Mouse (Mus musculus): ENCODE measurements around the gene Klk10. TPM values are rescaled to one million over a fixed set of nuclear protein-coding genes. Genes with fewer than 3 reads are reported as not detected.
A peak's percentile ranks its signal among the peaks of the same experiment; 100 is the strongest.

Klk10 gene
- polyA plus RNA-seq, 1 experiment from 2014 or later: not detected

DNA sequence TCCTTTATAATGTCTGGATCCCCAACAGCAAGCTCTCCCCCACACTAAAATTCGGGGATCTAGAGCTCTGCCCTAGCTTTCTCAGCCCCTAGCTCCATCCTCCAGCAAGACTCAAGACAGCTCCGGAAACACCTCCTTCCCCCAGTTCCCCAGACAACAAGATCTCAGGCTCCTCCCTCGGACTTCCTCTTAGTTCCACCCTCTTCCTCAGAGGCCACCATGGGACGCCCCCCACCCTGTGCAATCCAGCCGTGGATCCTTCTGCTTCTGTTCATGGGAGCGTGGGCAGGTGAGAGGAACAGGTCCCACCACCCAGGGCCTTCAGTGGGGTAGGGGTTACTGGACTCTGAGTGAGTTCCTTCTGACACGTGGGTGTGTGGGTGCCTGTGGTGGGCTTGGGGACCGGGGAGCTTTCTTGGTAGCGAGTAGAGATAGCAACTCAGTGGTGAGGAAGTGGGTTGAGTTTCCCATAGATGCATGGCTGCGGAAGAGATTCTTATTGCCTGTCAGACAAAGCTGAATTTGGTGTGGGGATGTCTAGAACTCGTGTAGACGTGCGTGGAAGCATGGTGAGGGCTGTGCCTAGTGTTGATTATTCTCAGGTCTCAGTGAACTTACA lies 17.1 kb downstream of the Klk10 start:
- no peaks in the 10 kb centered on the region for H3K9me3 ChIP-seq
- no peak overlapping the region for H3K27ac ChIP-seq
- H3K36me3 ChIP-seq: no peaks in the 10 kb centered on the region
- peak overlapping the region; percentile 49 for H3K4me3 ChIP-seq (replicated peaks)
- WGBS: 40% methylated on average over 13 of the region's 13 CpGs
- peak; percentile 41 for ATAC-seq
- no peak overlapping the region for H3K9ac ChIP-seq (replicated peaks)
- H3K27me3 ChIP-seq: peaks cover 45% of the 10 kb centered on the region
- H3K4me2 ChIP-seq (replicated peaks): peak overlapping the region; percentile 78
- peaks cover 17% of the 10 kb centered on the region for H3K4me1 ChIP-seq (replicated peaks)

GRCm38 (mm10) chr7:43799876-43800275 lies 19.0 kb downstream of the Klk10 start:
- no peak overlapping the region for H3K27ac ChIP-seq
- no peak for ATAC-seq
- no peak overlapping the region for H3K4me2 ChIP-seq (replicated peaks)
- H3K36me3 ChIP-seq: no peaks in the 10 kb centered on the region
- WGBS: 80% methylated on average over 7 of the region's 7 CpGs
- H3K4me1 ChIP-seq (replicated peaks): peaks cover 17% of the 10 kb centered on the region
- H3K9me3 ChIP-seq: no peaks in the 10 kb centered on the region
- H3K27me3 ChIP-seq: peaks cover 42% of the 10 kb centered on the region
- H3K9ac ChIP-seq (replicated peaks): no peak overlapping the region
- H3K4me3 ChIP-seq (replicated peaks): no peak overlapping the region

DNA sequence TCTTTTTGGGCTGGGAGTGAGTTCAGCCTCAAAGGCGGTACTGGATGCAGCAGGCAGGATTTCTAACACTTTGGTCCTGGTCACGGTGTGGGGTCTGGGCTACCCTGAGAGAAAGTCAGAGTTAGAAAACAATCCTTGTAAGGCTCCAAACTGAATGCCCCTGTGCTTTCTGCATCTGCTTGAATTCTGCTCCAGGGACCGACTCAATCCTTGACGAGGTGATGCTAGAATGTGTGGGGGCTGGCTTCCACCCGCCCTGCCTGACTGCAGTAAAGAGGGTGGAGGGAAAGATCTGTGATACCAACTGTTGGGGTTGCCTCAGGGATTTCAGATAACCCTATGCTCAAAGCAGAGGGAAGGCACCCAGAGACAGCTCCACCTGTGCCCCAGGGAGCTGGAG lies 30.2 kb downstream of the Klk10 start, which contains the start of gene Klk7:
Gene Klk7 (plus strand): TSS at position 301 of the 400 bp plus-strand sequence.
- Histone ChIP-seq H3K27me3 (no peaks in the 10 kb centered on the region), H3K36me3 (no peaks in the 10 kb centered on the region), H3K4me1 (replicated peaks) (no peaks in the 10 kb centered on the region), H3K4me3 (replicated peaks) (no peak within 1 kb of the TSS), H3K9ac (replicated peaks) (no peak within 1 kb of the TSS), H3K4me2 (replicated peaks) (no peak within 1 kb of the TSS), H3K9me3 (no peaks in the 10 kb centered on the region), H3K27ac (no peak within 1 kb of the TSS)
- WGBS: 55% methylated on average over 5 of the region's 5 CpGs
- ATAC-seq: no peak

DNA sequence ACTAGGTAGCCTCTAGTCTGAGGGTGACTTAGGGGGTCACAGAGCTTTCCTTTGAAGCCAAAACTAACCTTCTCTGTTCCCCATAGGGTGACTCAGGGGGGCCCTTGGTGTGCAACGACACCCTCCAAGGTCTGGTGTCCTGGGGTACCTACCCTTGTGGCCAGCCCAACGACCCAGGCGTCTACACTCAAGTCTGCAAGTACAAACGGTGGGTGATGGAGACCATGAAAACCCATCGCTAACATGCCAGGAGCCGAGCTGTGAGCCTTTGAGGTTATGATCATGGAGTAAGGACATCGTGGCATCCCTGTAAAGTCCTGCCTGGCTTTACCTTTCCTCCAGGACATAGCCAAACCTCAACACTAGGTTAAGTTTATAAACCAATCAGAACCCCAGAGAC lies 34.4 kb downstream of the Klk10 start:
- ATAC-seq: no peak
- 89% methylated on average over 7 of the region's 7 CpGs for WGBS
- Histone ChIP-seq H3K27me3 (no peaks in the 10 kb centered on the region), H3K4me2 (replicated peaks) (no peak overlapping the region), H3K27ac (no peak overlapping the region), H3K4me1 (replicated peaks) (no peaks in the 10 kb centered on the region), H3K4me3 (replicated peaks) (no peak overlapping the region), H3K36me3 (no peaks in the 10 kb centered on the region), H3K9ac (replicated peaks) (no peak overlapping the region), H3K9me3 (no peaks in the 10 kb centered on the region)

GRCm38 (mm10) chr7:43816746-43817145 lies 35.9 kb downstream of the Klk10 start:
- H3K4me2 ChIP-seq (replicated peaks): no peak overlapping the region
- no peaks in the 10 kb centered on the region for H3K36me3 ChIP-seq
- no peak overlapping the region for H3K4me3 ChIP-seq (replicated peaks)
- ATAC-seq: no peak
- H3K27ac ChIP-seq: no peak overlapping the region
- no peaks in the 10 kb centered on the region for H3K27me3 ChIP-seq
- no peaks in the 10 kb centered on the region for H3K4me1 ChIP-seq (replicated peaks)
- no peaks in the 10 kb centered on the region for H3K9me3 ChIP-seq
- H3K9ac ChIP-seq (replicated peaks): no peak overlapping the region

DNA sequence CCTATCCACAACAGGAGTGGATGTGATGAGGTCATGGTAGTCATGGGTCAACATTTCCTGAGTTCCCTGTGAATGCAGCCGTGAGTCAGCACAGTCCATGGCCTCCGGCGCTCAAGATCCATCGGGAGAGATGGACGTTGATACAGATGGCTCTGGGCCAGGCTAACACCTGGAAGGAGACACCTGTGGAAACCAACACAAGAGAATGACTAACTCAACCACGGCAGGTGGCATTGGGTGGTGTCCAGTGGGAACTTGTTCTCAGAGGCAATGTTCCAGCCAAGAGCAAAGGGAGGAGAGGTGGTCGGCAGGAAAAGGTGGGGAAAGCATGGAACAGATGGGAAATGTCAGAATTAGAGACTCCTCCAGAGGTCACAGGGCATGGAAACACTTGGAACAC lies 40.7 kb downstream of the Klk10 start:
- Histone ChIP-seq H3K27me3 (no peaks in the 10 kb centered on the region), H3K9ac (replicated peaks) (no peak overlapping the region), H3K27ac (no peak overlapping the region), H3K9me3 (no peaks in the 10 kb centered on the region), H3K4me1 (replicated peaks) (no peaks in the 10 kb centered on the region), H3K4me2 (replicated peaks) (no peak overlapping the region), H3K4me3 (replicated peaks) (no peak overlapping the region), H3K36me3 (no peaks in the 10 kb centered on the region)
- 94% methylated on average over 7 of the region's 7 CpGs for WGBS
- no peak for ATAC-seq

DNA sequence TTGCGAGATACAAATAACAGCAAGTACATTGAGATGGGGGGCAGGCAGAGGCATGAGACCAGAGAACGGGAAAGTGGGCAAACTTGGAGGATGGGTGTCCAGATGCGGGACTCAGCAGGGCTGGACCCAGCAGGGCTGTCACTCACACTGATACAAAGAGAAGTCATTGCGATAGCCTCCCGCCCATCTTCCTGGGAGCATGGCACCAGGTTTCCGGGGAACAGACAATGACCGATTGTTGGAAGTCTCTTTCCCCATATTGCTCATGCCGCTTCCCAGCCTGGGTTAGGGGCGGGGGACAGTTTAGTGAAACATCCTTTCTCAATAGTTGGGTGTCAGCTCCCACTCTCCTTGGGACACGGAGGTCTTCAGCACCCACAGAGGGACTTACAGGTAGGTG lies 43.4 kb downstream of the Klk10 start, which contains the start of gene Klk6:
Gene Klk6 (plus strand): TSS at position 301 of the 400 bp plus-strand sequence.
- no peak for ATAC-seq
- Histone ChIP-seq H3K27ac (no peak within 1 kb of the TSS), H3K27me3 (no peaks in the 10 kb centered on the region), H3K9ac (replicated peaks) (no peak within 1 kb of the TSS), H3K4me3 (replicated peaks) (no peak within 1 kb of the TSS), H3K4me2 (replicated peaks) (no peak within 1 kb of the TSS), H3K9me3 (no peaks in the 10 kb centered on the region), H3K36me3 (no peaks in the 10 kb centered on the region), H3K4me1 (replicated peaks) (no peaks in the 10 kb centered on the region)
- WGBS: 79% methylated on average over 10 of the region's 10 CpGs

GRCm38 (mm10) chr7:43826056-43826455 lies 45.2 kb downstream of the Klk10 start:
- 91% methylated on average over 5 of the region's 5 CpGs for WGBS
- H3K9ac ChIP-seq (replicated peaks): no peak overlapping the region
- no peak for ATAC-seq
- no peak overlapping the region for H3K4me3 ChIP-seq (replicated peaks)
- H3K36me3 ChIP-seq: no peaks in the 10 kb centered on the region
- no peaks in the 10 kb centered on the region for H3K27me3 ChIP-seq
- H3K4me2 ChIP-seq (replicated peaks): no peak overlapping the region
- no peaks in the 10 kb centered on the region for H3K4me1 ChIP-seq (replicated peaks)
- no peaks in the 10 kb centered on the region for H3K9me3 ChIP-seq
- no peak overlapping the region for H3K27ac ChIP-seq

DNA sequence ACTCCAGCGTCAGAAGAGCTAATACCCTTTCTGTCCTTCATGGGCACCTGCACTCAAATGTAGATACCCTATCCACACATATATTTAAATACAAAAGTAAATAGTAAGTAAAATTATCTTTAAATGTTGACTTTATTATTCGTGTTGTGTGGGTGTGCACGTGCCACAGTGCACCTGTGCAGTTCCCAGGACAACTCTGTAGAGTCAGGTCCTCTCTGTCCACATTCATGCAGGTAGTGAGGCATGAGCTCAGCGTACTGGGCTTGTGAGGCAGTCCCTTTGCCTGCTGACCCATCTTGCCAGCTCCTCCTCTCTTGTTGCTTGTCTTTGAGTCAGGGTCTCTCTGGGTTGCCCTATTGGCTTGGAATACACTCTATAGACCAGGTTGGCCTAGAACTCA lies 46.9 kb downstream of the Klk10 start:
- Histone ChIP-seq H3K4me2 (replicated peaks) (no peak overlapping the region), H3K27ac (no peak overlapping the region), H3K27me3 (no peaks in the 10 kb centered on the region), H3K36me3 (no peaks in the 10 kb centered on the region), H3K4me3 (replicated peaks) (no peak overlapping the region), H3K9me3 (no peaks in the 10 kb centered on the region), H3K9ac (replicated peaks) (no peak overlapping the region), H3K4me1 (replicated peaks) (no peaks in the 10 kb centered on the region)
- 90% methylated on average over 4 of the region's 4 CpGs for WGBS
- ATAC-seq: no peak

DNA sequence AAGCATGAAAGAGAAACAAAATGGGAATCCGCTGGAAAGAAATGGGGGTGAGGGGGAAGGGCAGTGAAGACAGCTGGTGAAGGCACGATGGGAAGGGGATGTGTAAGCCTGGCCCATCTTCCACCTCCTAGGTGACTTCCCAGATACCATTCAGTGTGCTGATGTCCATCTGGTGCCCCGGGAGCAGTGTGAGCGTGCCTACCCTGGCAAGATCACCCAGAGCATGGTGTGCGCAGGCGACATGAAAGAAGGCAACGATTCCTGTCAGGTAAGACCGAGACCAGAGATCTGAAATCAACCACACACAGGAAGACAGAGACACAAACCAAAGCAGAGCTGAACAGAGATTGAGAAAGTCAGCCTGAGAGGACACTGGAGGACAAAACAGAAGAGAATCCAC lies 48.2 kb downstream of the Klk10 start:
- Histone ChIP-seq H3K27me3 (no peaks in the 10 kb centered on the region), H3K4me3 (replicated peaks) (no peak overlapping the region), H3K36me3 (no peaks in the 10 kb centered on the region), H3K9me3 (no peaks in the 10 kb centered on the region), H3K4me1 (replicated peaks) (no peaks in the 10 kb centered on the region), H3K9ac (replicated peaks) (no peak overlapping the region), H3K27ac (no peak overlapping the region), H3K4me2 (replicated peaks) (no peak overlapping the region)
- 86% methylated on average over 8 of the region's 8 CpGs for WGBS
- no peak for ATAC-seq

Other genes with a start within 250 kb of the Klk10 start
- gene Cd33, start 236.6 kb upstream of the Klk10 start, polyA plus RNA-seq (2015; fragmentation: Nextera tagmentation; extraction: Ambion mirVana): 0.35 and 1.1 TPM in 2 replicates
- gene Zfp658, start 218.8 kb upstream of the Klk10 start, polyA plus RNA-seq (2015; fragmentation: Nextera tagmentation; extraction: Ambion mirVana): 10.3 and 11.1 TPM in 2 replicates
- gene Zfp719, start 201.4 kb upstream of the Klk10 start, polyA plus RNA-seq (2015; fragmentation: Nextera tagmentation; extraction: Ambion mirVana): 16.4 and 17.7 TPM in 2 replicates
- 0.46 TPM in 1 of 2 replicates, not detected in the other for gene Zfp819, start 173.9 kb upstream of the Klk10 start, polyA plus RNA-seq (2015; fragmentation: Nextera tagmentation; extraction: Ambion mirVana)
- gene Ceacam18, start 146.3 kb upstream of the Klk10 start, polyA plus RNA-seq (2015; fragmentation: Nextera tagmentation; extraction: Ambion mirVana): not detected in 2 replicates
- 0.24 and 0.28 TPM in 2 replicates for gene Siglece, start 120.9 kb upstream of the Klk10 start, polyA plus RNA-seq (2015; fragmentation: Nextera tagmentation; extraction: Ambion mirVana)
- 20.3 and 21.8 TPM in 2 replicates for gene Ctu1, start 109.0 kb upstream of the Klk10 start, polyA plus RNA-seq (2015; fragmentation: Nextera tagmentation; extraction: Ambion mirVana)
- gene Klk14, start 90.6 kb upstream of the Klk10 start, polyA plus RNA-seq (2015; fragmentation: Nextera tagmentation; extraction: Ambion mirVana): not detected in 2 replicates
- gene Klk13, start 68.5 kb upstream of the Klk10 start, polyA plus RNA-seq (2015; fragmentation: Nextera tagmentation; extraction: Ambion mirVana): not detected in 2 replicates
- not detected in 2 replicates for gene Klk12, start 12.1 kb upstream of the Klk10 start, polyA plus RNA-seq (2015; fragmentation: Nextera tagmentation; extraction: Ambion mirVana)
- gene Klk11, start 6.4 kb upstream of the Klk10 start, polyA plus RNA-seq (2015; fragmentation: Nextera tagmentation; extraction: Ambion mirVana): not detected in 2 replicates
- 0.13 and 0.20 TPM in 2 replicates for gene Klk9, start 10.9 kb downstream of the Klk10 start, polyA plus RNA-seq (2015; fragmentation: Nextera tagmentation; extraction: Ambion mirVana)
- 4.5 and 4.9 TPM in 2 replicates for gene Klk8, start 16.5 kb downstream of the Klk10 start, polyA plus RNA-seq (2015; fragmentation: Nextera tagmentation; extraction: Ambion mirVana)
- gene Klk7, start 30.3 kb downstream of the Klk10 start, polyA plus RNA-seq (2015; fragmentation: Nextera tagmentation; extraction: Ambion mirVana): not detected in 2 replicates
- gene Klk6, start 43.5 kb downstream of the Klk10 start, polyA plus RNA-seq (2015; fragmentation: Nextera tagmentation; extraction: Ambion mirVana): not detected in 2 replicates
- gene Klk5, start 60.9 kb downstream of the Klk10 start, polyA plus RNA-seq (2015; fragmentation: Nextera tagmentation; extraction: Ambion mirVana): not detected in 2 replicates
- not detected in 2 replicates for gene Klk4, start 100.1 kb downstream of the Klk10 start, polyA plus RNA-seq (2015; fragmentation: Nextera tagmentation; extraction: Ambion mirVana)
- gene Klk15, start 152.7 kb downstream of the Klk10 start, polyA plus RNA-seq (2015; fragmentation: Nextera tagmentation; extraction: Ambion mirVana): not detected in 2 replicates
- not detected in 2 replicates for gene Klk1b8, start 169.6 kb downstream of the Klk10 start, polyA plus RNA-seq (2015; fragmentation: Nextera tagmentation; extraction: Ambion mirVana)
- not detected in 2 replicates for gene Klk1b1, start 185.7 kb downstream of the Klk10 start, polyA plus RNA-seq (2015; fragmentation: Nextera tagmentation; extraction: Ambion mirVana)
- not detected in 2 replicates for gene Klk1b9, start 195.0 kb downstream of the Klk10 start, polyA plus RNA-seq (2015; fragmentation: Nextera tagmentation; extraction: Ambion mirVana)
- not detected in 2 replicates for gene Klk1b11, start 214.8 kb downstream of the Klk10 start, polyA plus RNA-seq (2015; fragmentation: Nextera tagmentation; extraction: Ambion mirVana)
- not detected in 2 replicates for gene Klk1b26, start 231.1 kb downstream of the Klk10 start, polyA plus RNA-seq (2015; fragmentation: Nextera tagmentation; extraction: Ambion mirVana)

All from midbrain, embryonic 13.5 days (tissue).